Mouse (Mus musculus): ENCODE measurements around the gene Gfap.

DNA sequence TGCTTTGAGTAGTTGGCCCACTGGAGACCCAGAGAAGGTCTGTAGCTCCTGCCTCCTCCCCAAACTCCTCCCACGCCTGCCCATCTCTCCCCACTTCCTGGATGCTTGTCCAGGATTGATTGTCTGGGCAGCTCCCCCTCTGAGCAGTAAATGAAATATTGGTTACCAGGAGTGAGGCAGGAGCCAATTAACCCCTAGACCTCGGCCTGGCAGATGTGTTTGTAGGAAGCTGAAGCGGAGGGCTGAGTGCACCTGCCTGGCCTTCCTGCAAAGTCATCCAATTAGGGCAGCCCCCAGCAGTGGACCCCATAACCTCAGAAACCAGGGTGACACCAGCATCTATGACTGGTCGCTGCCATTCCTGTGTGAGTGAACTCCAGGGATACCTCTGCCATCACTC, 35.6 kb upstream of the Gfap start:
- TF ChIP-seq CTCF (IDR thresholded peaks at IDR 0.05; ENCODE audit: borderline replicate concordance, insufficient read depth, low read depth, low read length): no peak
- no peak for TF ChIP-seq POLR2A (IDR thresholded peaks at IDR 0.05; ENCODE audit: borderline replicate concordance, insufficient read depth, low read length)

Data from cerebellum, adult 2 months (tissue).